Mouse (Mus musculus) embryonic facial prominence, embryonic 13.5 days (tissue): ENCODE results near the gene Kremen1. TPM values are rescaled to one million over a fixed set of nuclear protein-coding genes. Genes with fewer than 3 reads are reported as not detected.
A peak's percentile ranks its signal among the peaks of the same experiment; 100 is the strongest.

Source experiments
- ATAC-seq: fragments of 200-750 bp; cut with Nextera tagmentation; 2 replicates; pipeline ENCODE4 v1.8.0; 2017; ENCODE audit warnings: low read depth; ENCODE audit not compliant: insufficient number of reproducible peaks, insufficient read depth, low FRiP score, low TSS enrichment
- H3K27ac ChIP-seq: fragments of 300-500 bp; sonication (generic); 2 replicates; pipeline ENCODE4 v1.5.1; 2015; ENCODE audit warnings: moderate library complexity, mild to moderate bottlenecking, inconsistent platforms
- H3K27me3 ChIP-seq: fragments of 300-500 bp; sonication (generic); 2 replicates; pipeline ENCODE4 v1.6.1; 2015; ENCODE audit warnings: mild to moderate bottlenecking, inconsistent platforms
- H3K36me3 ChIP-seq: fragments of 300-500 bp; sonication (generic); 2 replicates; pipeline ENCODE4 v1.6.1; 2015; ENCODE audit warnings: mild to moderate bottlenecking, inconsistent platforms
- H3K4me1 ChIP-seq: fragments of 300-500 bp; sonication (generic); 2 replicates; pipeline ENCODE4 v1.6.1; 2015; ENCODE audit warnings: inconsistent platforms
- H3K4me2 ChIP-seq: fragments of 300-500 bp; sonication (generic); 2 replicates; pipeline ENCODE4 v1.6.1; 2015; ENCODE audit warnings: moderate library complexity, mild to moderate bottlenecking, inconsistent platforms
- H3K4me3 ChIP-seq: fragments of 300-500 bp; sonication (generic); 2 replicates; pipeline ENCODE4 v1.5.1; 2015; ENCODE audit warnings: mild to moderate bottlenecking, inconsistent platforms
- H3K9ac ChIP-seq: fragments of 300-500 bp; sonication (generic); 2 replicates; pipeline ENCODE4 v1.6.1; 2015; ENCODE audit warnings: mild to moderate bottlenecking, inconsistent platforms
- H3K9me3 ChIP-seq: fragments of 300-500 bp; sonication (generic); 2 replicates; pipeline ENCODE4 v1.6.1; 2016; ENCODE audit warnings: inconsistent platforms
- WGBS: fragments of 180-500 bp; shearing (Covaris S2); methylation state at CpG from one replicate; pipeline ENCODE4 v1.1.7; 2015; ENCODE audit warnings: mixed read lengths; 5-methylcytosine and 5-hydroxymethylcytosine counted together
- polyA plus RNA-seq: library from polyadenylated mRNA; unstranded; fragments of >200 nt; fragmentation: Nextera tagmentation; extraction: Ambion mirVana; gene quantifications from 2 replicates; pipeline ENCODE4 v1.2.1, GENCODE M21; 2015

Gene Kremen1
- polyA plus RNA-seq, 1 experiment from 2014 or later, result 25.1 TPM

- peak overlapping the region; percentile 23; the same call in 1 of the 2 replicates for H3K4me3 ChIP-seq
- ATAC-seq, result peak; percentile 21; the same call in 1 of the 2 replicates
- no peaks in the 10 kb centered on the region for H3K9me3 ChIP-seq
- H3K36me3 ChIP-seq, result peaks cover 18% of the 10 kb centered on the region
- H3K4me1 ChIP-seq, result peaks cover 55% of the 10 kb centered on the region
- H3K27me3 ChIP-seq, result no peaks in the 10 kb centered on the region
- H3K9ac ChIP-seq, result no peak overlapping the region; the same call in 1 of the 2 replicates
- WGBS, result 14% methylated on average over 8 of the region's 8 CpGs
- H3K27ac ChIP-seq, result peak overlapping the region; percentile 93
- peak overlapping the region; percentile 60 for H3K4me2 ChIP-seq
Measured at GRCm38 (mm10) chr11:5244749-5245130, 16.6 kb downstream of the Kremen1 start.

- peaks cover 62% of the 10 kb centered on the region for H3K4me1 ChIP-seq
- peak overlapping the region; percentile 54; the same call in 1 of the 2 replicates for H3K9ac ChIP-seq
- H3K36me3 ChIP-seq, result peaks cover 18% of the 10 kb centered on the region
- peak overlapping the region; percentile 23 for H3K4me3 ChIP-seq
- H3K27ac ChIP-seq, result peak overlapping the region; percentile 93
- no peaks in the 10 kb centered on the region for H3K9me3 ChIP-seq
- WGBS, result 21% methylated on average over 24 of the region's 24 CpGs
- ATAC-seq, result no peak; the same call in 1 of the 2 replicates
- no peaks in the 10 kb centered on the region for H3K27me3 ChIP-seq
- H3K4me2 ChIP-seq, result peak overlapping the region; percentile 60
Measured at GRCm38 (mm10) chr11:5243812-5244748, 17.3 kb downstream of the Kremen1 start.

- H3K9ac ChIP-seq, result no peak overlapping the region
- H3K27ac ChIP-seq, result peak overlapping the region; percentile 93
- ATAC-seq, result no peak
- no peak overlapping the region for H3K4me3 ChIP-seq
- H3K9me3 ChIP-seq, result no peaks in the 10 kb centered on the region
- peaks cover 61% of the 10 kb centered on the region for H3K4me1 ChIP-seq
- H3K4me2 ChIP-seq, result peak overlapping the region; percentile 60; the same call in 1 of the 2 replicates
- 94% methylated on average over 7 of the region's 7 CpGs for WGBS
- peaks cover 21% of the 10 kb centered on the region for H3K36me3 ChIP-seq
- no peaks in the 10 kb centered on the region for H3K27me3 ChIP-seq
Measured at GRCm38 (mm10) chr11:5243208-5243607, 18.1 kb downstream of the Kremen1 start.

GRCm38 (mm10) chr11:5242158-5242557, 19.2 kb downstream of the Kremen1 start:
- WGBS, result 83% methylated on average over 8 of the region's 8 CpGs
- peaks cover 31% of the 10 kb centered on the region for H3K36me3 ChIP-seq
- no peak overlapping the region for H3K27ac ChIP-seq

GRCm38 (mm10) chr11:5239706-5240690, 21.4 kb downstream of the Kremen1 start:
- H3K4me2 ChIP-seq, result peak overlapping the region; percentile 17
- H3K4me3 ChIP-seq, result no peak overlapping the region
- peak; percentile 77; the same call in 1 of the 2 replicates for ATAC-seq

More at GRCm38 (mm10) chr11:5242158-5242557, 19.2 kb downstream of the Kremen1 start:
- Histone ChIP-seq H3K4me3 (no peak overlapping the region), H3K4me2 (no peak overlapping the region), H3K4me1 (peaks cover 57% of the 10 kb centered on the region), H3K9ac (no peak overlapping the region), H3K9me3 (no peaks in the 10 kb centered on the region), H3K27me3 (no peaks in the 10 kb centered on the region)
- no peak for ATAC-seq

GRCm38 (mm10) chr11:5219910-5220447, 41.4 kb downstream of the Kremen1 start:
- H3K27ac ChIP-seq, result no peak overlapping the region
- WGBS, result 39% methylated on average over 6 of the region's 6 CpGs
- no peaks in the 10 kb centered on the region for H3K27me3 ChIP-seq
- 0 out of 2 replicates have a peak, but pooled peaks cover 3% of the 10 kb centered on the region for H3K36me3 ChIP-seq
- H3K9ac ChIP-seq, result no peak overlapping the region
- H3K9me3 ChIP-seq, result no peaks in the 10 kb centered on the region
- H3K4me1 ChIP-seq, result peaks cover 20% of the 10 kb centered on the region
- ATAC-seq, result no peak
- no peak overlapping the region for H3K4me3 ChIP-seq
- no peak overlapping the region for H3K4me2 ChIP-seq

More at GRCm38 (mm10) chr11:5239706-5240690, 21.4 kb downstream of the Kremen1 start:
- 5% methylated on average over 10 of the region's 10 CpGs for WGBS
- Histone ChIP-seq H3K27me3 (no peaks in the 10 kb centered on the region), H3K9me3 (no peaks in the 10 kb centered on the region), H3K9ac (0 out of 2 replicates have a peak overlapping the region, but pooled peaks have one; percentile 1), H3K36me3 (peaks cover 35% of the 10 kb centered on the region), H3K4me1 (peaks cover 56% of the 10 kb centered on the region), H3K27ac (peak overlapping the region; percentile 74)

- peaks cover 20% of the 10 kb centered on the region for H3K4me1 ChIP-seq
- H3K4me2 ChIP-seq, result no peak overlapping the region
- no peak overlapping the region for H3K4me3 ChIP-seq
- 0 out of 2 replicates have a peak, but pooled peaks cover 7% of the 10 kb centered on the region for H3K36me3 ChIP-seq
- no peak overlapping the region for H3K27ac ChIP-seq
- ATAC-seq, result no peak
- H3K27me3 ChIP-seq, result no peaks in the 10 kb centered on the region
- no peak overlapping the region for H3K9ac ChIP-seq
- H3K9me3 ChIP-seq, result no peaks in the 10 kb centered on the region
- 91% methylated on average over 4 of the region's 4 CpGs for WGBS
Measured at GRCm38 (mm10) chr11:5219371-5219770, 42.0 kb downstream of the Kremen1 start.

- Histone ChIP-seq H3K9me3 (no peaks in the 10 kb centered on the region), H3K4me2 (no peak overlapping the region), H3K36me3 (peaks cover 21% of the 10 kb centered on the region), H3K27ac (no peak overlapping the region), H3K4me1 (peaks cover 10% of the 10 kb centered on the region), H3K4me3 (no peak overlapping the region), H3K9ac (no peak overlapping the region), H3K27me3 (no peaks in the 10 kb centered on the region)
- no peak for ATAC-seq
- 83% methylated on average over 14 of the region's 14 CpGs for WGBS
Measured at GRCm38 (mm10) chr11:5215401-5216187, 45.8 kb downstream of the Kremen1 start.

GRCm38 (mm10) chr11:5214483-5215040, 46.8 kb downstream of the Kremen1 start:
- WGBS, result 92% methylated on average over 6 of the region's 6 CpGs

GRCm38 (mm10) chr11:5203054-5203453, 58.3 kb downstream of the Kremen1 start:
- no peak for ATAC-seq
- H3K9me3 ChIP-seq, result no peaks in the 10 kb centered on the region
- H3K27me3 ChIP-seq, result no peaks in the 10 kb centered on the region
- no peak overlapping the region for H3K4me2 ChIP-seq
- 87% methylated on average over 6 of the region's 6 CpGs for WGBS
- H3K36me3 ChIP-seq, result peaks cover 82% of the 10 kb centered on the region
- H3K4me3 ChIP-seq, result no peak overlapping the region
- H3K27ac ChIP-seq, result no peak overlapping the region
- no peak overlapping the region for H3K9ac ChIP-seq
- H3K4me1 ChIP-seq, result peaks cover 13% of the 10 kb centered on the region; the same call in 1 of the 2 replicates

More at GRCm38 (mm10) chr11:5214483-5215040, 46.8 kb downstream of the Kremen1 start:
- H3K27ac ChIP-seq, result no peak overlapping the region
- no peak overlapping the region for H3K9ac ChIP-seq
- no peaks in the 10 kb centered on the region for H3K27me3 ChIP-seq
- H3K9me3 ChIP-seq, result no peaks in the 10 kb centered on the region
- no peak overlapping the region for H3K4me2 ChIP-seq
- ATAC-seq, result no peak
- peaks cover 28% of the 10 kb centered on the region for H3K36me3 ChIP-seq
- H3K4me1 ChIP-seq, result peaks cover 8% of the 10 kb centered on the region
- no peak overlapping the region for H3K4me3 ChIP-seq
